Mouse (Mus musculus): Measurements from ENCODE around the gene Pfn3. TPM values are rescaled to one million over a fixed set of nuclear protein-coding genes. Genes with fewer than 3 reads are reported as not detected.
"Not testable (repeated sequence)": the region's sequence is repeated elsewhere in the genome, so short reads cannot be mapped to it uniquely, and the experiment has no call there.

Pfn3 gene
- polyA plus RNA-seq, 1 experiment from 2014 or later, result not detected

DNA sequence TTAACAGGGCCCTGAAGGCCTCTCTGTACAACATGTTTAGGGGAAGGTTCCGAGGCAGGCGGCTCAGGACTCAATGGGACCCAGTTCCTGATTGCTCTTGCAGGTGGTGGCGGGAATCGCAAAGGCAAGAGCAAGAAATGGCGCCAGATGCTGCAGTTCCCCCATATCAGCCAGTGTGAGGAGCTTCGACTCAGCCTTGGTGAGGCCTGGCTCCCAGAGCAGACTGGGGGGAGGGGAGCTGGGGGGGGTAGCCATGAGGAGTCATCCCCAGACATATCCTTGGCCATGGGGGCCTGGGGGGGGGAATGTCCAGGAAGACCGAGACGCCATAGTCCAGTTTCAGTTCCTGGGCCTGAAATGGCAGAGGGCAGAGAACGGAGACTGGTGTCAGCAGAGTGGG, 34.2 kb upstream of the Pfn3 start:
- H3K4me3 ChIP-seq (ENCODE audit: low read length), result no peak overlapping the region
- no peak overlapping the region for H3K27ac ChIP-seq (ENCODE audit: low read length)
- H3K4me2 ChIP-seq (ENCODE audit: low read depth, low read length), result no peak overlapping the region
- H3K9ac ChIP-seq (ENCODE audit: low read depth, low read length), result no peak overlapping the region
- WGBS, result 90% methylated on average over 9 of the region's 9 CpGs
- H3K36me3 ChIP-seq (ENCODE audit: control insufficient read depth, insufficient read depth, low read length), result peaks cover 18% of the 10 kb centered on the region
- H3K27me3 ChIP-seq (replicated peaks; ENCODE audit: control insufficient read depth, insufficient read depth, low read length), result no peaks in the 10 kb centered on the region
- ATAC-seq, result no peak
- H3K4me1 ChIP-seq (ENCODE audit: control insufficient read depth, insufficient read depth, low read length), result peaks cover 22% of the 10 kb centered on the region
- no peaks in the 10 kb centered on the region for H3K9me3 ChIP-seq (ENCODE audit: control insufficient read depth, low read length)

DNA sequence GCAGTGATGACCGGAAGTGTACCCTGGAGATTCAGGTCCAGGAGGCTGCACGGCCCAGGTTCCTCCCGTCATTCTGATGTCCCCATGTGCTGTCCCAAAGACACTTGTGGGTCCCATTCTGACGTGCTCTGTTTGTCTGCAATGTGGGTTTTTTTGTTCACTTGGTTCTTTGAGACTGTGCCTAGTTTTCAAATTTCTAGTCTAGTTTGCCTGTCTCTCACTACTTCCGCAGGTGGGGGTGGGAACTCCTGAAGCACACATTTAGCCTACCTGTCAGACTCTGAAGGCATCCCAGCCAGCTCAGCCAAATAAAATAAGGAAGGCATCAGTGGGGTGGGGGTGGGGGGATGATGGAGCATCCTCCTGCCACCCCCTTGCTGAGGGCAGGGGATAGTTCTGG, 33.1 kb upstream of the Pfn3 start:
- Histone ChIP-seq H3K4me1 (ENCODE audit: control insufficient read depth, insufficient read depth, low read length) (peaks cover 22% of the 10 kb centered on the region), H3K36me3 (ENCODE audit: control insufficient read depth, insufficient read depth, low read length) (peaks cover 16% of the 10 kb centered on the region), H3K4me2 (ENCODE audit: low read depth, low read length) (no peak overlapping the region), H3K4me3 (ENCODE audit: low read length) (no peak overlapping the region), H3K9ac (ENCODE audit: low read depth, low read length) (no peak overlapping the region), H3K9me3 (ENCODE audit: control insufficient read depth, low read length) (no peaks in the 10 kb centered on the region), H3K27me3 (replicated peaks; ENCODE audit: control insufficient read depth, insufficient read depth, low read length) (no peaks in the 10 kb centered on the region), H3K27ac (ENCODE audit: low read length) (no peak overlapping the region)
- no peak for ATAC-seq
- WGBS, result 91% methylated on average over 5 of the region's 5 CpGs

DNA sequence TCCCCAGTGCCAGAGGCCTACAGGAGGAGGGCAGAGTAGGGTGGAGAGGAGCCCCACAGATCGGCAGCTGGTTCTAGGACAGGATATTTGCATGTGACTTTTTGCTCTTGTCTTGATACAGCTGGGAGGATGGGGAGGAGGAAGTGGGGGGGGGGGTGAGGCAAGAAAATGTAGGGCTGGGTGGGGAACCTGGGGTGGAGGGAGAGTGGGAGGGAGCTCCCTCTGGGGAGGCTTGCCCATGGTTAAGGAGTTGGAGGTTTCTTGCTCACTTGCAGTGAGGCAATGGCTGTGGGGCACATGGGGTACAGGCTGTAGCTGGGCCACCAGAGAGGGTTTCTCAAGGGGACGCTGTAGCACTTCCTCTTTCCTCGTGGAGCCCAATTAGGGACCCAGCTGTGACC, 32.5 kb upstream of the Pfn3 start:
- H3K4me1 ChIP-seq (ENCODE audit: control insufficient read depth, insufficient read depth, low read length), result peaks cover 22% of the 10 kb centered on the region
- H3K27me3 ChIP-seq (replicated peaks; ENCODE audit: control insufficient read depth, insufficient read depth, low read length), result no peaks in the 10 kb centered on the region
- no peak overlapping the region for H3K4me3 ChIP-seq (ENCODE audit: low read length)
- no peak for ATAC-seq
- no peak overlapping the region for H3K4me2 ChIP-seq (ENCODE audit: low read depth, low read length)
- peaks cover 14% of the 10 kb centered on the region for H3K36me3 ChIP-seq (ENCODE audit: control insufficient read depth, insufficient read depth, low read length)
- no peak overlapping the region for H3K27ac ChIP-seq (ENCODE audit: low read length)
- 54% methylated on average over 3 of the region's 3 CpGs for WGBS
- no peaks in the 10 kb centered on the region for H3K9me3 ChIP-seq (ENCODE audit: control insufficient read depth, low read length)
- no peak overlapping the region for H3K9ac ChIP-seq (ENCODE audit: low read depth, low read length)

DNA sequence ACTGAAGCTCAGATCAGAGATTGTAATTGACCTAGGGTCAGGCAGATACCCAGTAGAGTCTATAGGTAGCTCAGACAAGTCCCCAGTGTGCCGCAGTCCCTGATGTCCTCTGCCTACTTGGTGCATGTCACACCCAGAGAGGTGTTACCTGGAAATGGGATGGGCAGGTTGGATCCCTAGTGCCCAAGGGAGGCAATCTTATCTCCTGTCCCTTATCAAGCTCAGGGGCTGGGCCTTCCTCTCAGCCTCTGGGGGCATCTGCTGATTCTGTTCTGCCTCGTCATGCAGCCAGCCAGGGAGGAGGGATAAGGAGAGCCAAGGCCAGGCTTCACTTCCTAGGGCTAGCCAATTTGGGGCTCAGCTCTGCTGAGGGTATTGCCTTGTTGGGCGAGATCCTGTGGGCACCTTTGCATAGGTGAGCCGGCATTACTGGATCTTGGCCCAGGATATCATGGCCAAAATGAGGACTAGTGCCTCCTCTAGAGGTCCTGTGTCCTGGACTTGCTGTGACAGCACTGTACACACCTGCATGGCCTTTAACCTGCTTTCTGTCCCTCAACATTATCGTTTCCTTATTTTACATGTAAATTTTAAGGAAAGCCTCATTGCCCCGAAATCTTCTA, 31.6 kb upstream of the Pfn3 start:
- peaks cover 6% of the 10 kb centered on the region for H3K36me3 ChIP-seq (ENCODE audit: control insufficient read depth, insufficient read depth, low read length)
- H3K4me1 ChIP-seq (ENCODE audit: control insufficient read depth, insufficient read depth, low read length), result peaks cover 20% of the 10 kb centered on the region
- H3K4me2 ChIP-seq (ENCODE audit: low read depth, low read length), result peak overlapping the region; percentile 74
- peak; percentile 11 for ATAC-seq
- 72% methylated on average over 6 of the region's 6 CpGs for WGBS
- no peaks in the 10 kb centered on the region for H3K9me3 ChIP-seq (ENCODE audit: control insufficient read depth, low read length)
- peak overlapping the region; percentile 79 for H3K4me3 ChIP-seq (ENCODE audit: low read length)
- no peaks in the 10 kb centered on the region for H3K27me3 ChIP-seq (replicated peaks; ENCODE audit: control insufficient read depth, insufficient read depth, low read length)
- H3K9ac ChIP-seq (ENCODE audit: low read depth, low read length), result 0 out of 2 replicates have a peak overlapping the region, but pooled peaks have one; percentile 14
- peak overlapping the region; percentile 96; the same call in 1 of the 2 replicates for H3K27ac ChIP-seq (ENCODE audit: low read length)

DNA sequence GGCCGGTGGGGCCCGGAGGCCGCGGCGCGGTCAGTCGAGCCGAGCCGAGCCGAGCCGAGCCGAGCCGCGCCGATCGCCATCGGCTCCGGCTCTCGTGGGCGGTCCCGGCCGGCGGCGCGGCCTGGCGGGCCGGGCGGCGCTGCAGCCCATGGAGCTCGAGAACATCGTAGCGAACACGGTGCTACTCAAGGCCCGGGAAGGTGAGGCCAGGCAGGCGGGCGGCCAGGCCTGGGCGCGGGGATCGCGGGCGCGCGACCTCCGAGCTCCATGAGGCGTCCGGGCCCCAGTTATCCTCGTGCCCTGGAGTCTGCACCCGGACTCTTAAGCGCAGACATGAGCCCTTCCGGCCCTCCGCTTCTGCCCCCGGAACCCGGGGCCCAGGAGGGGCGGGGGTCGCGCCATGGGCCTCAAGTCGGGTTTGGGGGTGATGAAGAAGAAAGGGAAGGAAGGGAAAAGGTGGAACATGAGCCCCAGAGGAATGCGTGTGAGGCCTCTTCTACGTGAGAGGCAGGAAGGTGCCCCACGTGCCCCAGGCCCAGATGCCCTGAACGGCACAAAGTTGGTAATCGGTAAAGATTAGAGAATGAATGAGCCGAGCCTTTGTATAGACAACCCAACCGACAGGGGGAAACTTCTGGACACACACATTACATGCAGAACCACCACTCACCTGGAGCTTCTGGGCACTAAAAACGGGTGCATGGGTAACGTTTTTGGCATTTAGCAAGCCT, 30.5 kb upstream of the Pfn3 start:
- WGBS, result under 1% methylated on average over 66 of the region's 66 CpGs
- no peak for ATAC-seq
- Histone ChIP-seq H3K4me3 (ENCODE audit: low read length) (peak overlapping the region; percentile 79), H3K9me3 (ENCODE audit: control insufficient read depth, low read length) (no peaks in the 10 kb centered on the region), H3K27me3 (replicated peaks; ENCODE audit: control insufficient read depth, insufficient read depth, low read length) (no peaks in the 10 kb centered on the region), H3K36me3 (ENCODE audit: control insufficient read depth, insufficient read depth, low read length) (peaks cover 2% of the 10 kb centered on the region), H3K4me2 (ENCODE audit: low read depth, low read length) (peak overlapping the region; percentile 74), H3K27ac (ENCODE audit: low read length) (peak overlapping the region; percentile 96), H3K4me1 (ENCODE audit: control insufficient read depth, insufficient read depth, low read length) (peaks cover 19% of the 10 kb centered on the region), H3K9ac (ENCODE audit: low read depth, low read length) (peak overlapping the region; percentile 94)

DNA sequence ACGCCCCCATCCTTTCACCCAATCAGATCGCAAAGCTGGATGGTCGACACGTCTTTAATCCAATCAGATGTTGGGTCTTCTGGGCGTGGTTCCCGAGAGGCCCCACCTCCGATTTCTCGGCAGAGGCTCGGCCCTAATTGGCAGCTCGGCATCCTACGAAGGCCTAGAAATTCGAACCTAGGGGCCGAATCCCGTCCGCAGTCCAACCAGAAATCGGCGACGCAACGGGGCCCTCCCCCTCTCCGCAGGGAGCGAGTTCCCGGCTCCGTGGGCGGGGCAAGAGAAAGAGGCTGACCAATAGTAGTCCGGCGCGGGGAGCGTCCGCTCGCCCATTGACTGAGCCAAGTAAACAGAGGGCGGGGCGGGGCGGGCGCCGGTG, 29.9 kb upstream of the Pfn3 start, which contains the start of gene Grk6:
Grk6 (plus strand) TSS at position 136 of the 379 bp plus-strand sequence.
- no peaks in the 10 kb centered on the region for H3K9me3 ChIP-seq (ENCODE audit: control insufficient read depth, low read length)
- peak; percentile 96 for ATAC-seq
- peak within 1 kb of the TSS; percentile 79 for H3K4me3 ChIP-seq (ENCODE audit: low read length)
- H3K27me3 ChIP-seq (replicated peaks; ENCODE audit: control insufficient read depth, insufficient read depth, low read length), result no peaks in the 10 kb centered on the region
- peak within 1 kb of the TSS; percentile 74 for H3K4me2 ChIP-seq (ENCODE audit: low read depth, low read length)
- under 1% methylated on average over 35 of the region's 35 CpGs for whole genome bisulfite sequencing
- peak within 1 kb of the TSS; percentile 98 for H3K27ac ChIP-seq (ENCODE audit: low read length)
- no peaks in the 10 kb centered on the region; the same call in 1 of the 2 replicates for H3K36me3 ChIP-seq (ENCODE audit: control insufficient read depth, insufficient read depth, low read length)
- H3K9ac ChIP-seq (ENCODE audit: low read depth, low read length), result peak within 1 kb of the TSS; percentile 94
- peaks cover 19% of the 10 kb centered on the region for H3K4me1 ChIP-seq (ENCODE audit: control insufficient read depth, insufficient read depth, low read length)

DNA sequence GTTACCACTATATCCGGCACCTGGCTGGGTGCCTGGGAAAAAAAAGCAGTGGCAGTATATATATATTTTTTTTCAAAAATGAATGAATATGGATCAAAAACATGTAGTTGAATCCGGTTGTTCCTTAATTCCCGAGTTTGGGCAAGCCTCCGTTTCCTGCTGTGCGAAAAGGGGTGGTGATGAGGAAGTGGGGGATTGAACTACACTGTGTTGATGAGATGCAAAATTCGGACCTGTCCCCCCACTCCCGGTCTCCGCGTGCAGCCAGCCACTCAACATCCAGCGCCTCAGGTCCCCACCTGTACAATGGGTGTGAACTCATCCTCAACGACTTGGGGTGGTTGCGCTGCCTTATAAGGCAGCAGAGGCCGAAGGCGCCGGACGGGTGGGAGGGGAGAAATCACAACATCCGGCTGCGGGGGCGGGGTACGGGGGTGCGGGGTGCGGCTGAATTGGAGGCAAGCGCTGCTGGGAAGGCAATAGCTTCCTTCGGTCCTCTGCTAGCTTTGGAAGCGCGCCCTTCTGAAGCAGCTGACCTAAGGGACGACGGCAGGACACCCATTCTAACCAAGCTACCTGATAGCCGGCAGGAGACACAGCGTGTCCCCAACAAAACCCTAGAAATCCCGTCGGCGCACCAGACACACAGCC, 29.4 kb upstream of the Pfn3 start:
- WGBS, result under 1% methylated on average over 33 of the region's 33 CpGs
- ATAC-seq, result peak; percentile 75

DNA sequence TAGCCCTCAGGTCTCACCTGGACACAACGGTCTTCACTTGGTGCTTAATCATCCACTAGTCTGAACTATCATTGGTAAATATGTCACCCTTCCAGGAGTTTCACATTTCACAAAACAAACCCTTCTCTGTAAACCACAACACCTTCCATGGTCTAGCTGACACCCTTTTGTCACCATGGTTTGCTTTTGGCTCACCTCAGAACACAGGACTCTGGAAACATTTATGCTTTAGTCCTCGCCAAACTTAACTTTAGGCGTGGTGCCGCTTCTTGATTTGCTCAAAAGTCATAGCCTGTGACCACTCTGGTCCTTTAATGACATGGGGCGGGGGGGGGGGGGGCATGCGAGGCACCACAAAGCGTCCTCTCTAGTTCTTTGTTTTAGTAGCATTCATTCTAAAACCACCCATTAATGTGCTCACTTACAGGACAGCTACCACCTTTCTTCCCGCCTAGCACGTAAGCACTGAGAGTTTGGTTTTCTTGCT, 28.8 kb upstream of the Pfn3 start:
- ATAC-seq, result no peak
- peak overlapping the region; percentile 62 for H3K4me2 ChIP-seq (ENCODE audit: low read depth, low read length)

More for the DNA sequence above, 29.4 kb upstream of the Pfn3 start:
- H3K36me3 ChIP-seq (ENCODE audit: control insufficient read depth, insufficient read depth, low read length), result no peaks in the 10 kb centered on the region
- H3K27ac ChIP-seq (ENCODE audit: low read length), result peak overlapping the region; percentile 98
- peaks cover 15% of the 10 kb centered on the region for H3K4me1 ChIP-seq (ENCODE audit: control insufficient read depth, insufficient read depth, low read length)
- peak overlapping the region; percentile 62 for H3K4me2 ChIP-seq (ENCODE audit: low read depth, low read length)
- H3K4me3 ChIP-seq (ENCODE audit: low read length), result peak overlapping the region; percentile 79
- H3K9me3 ChIP-seq (ENCODE audit: control insufficient read depth, low read length), result no peaks in the 10 kb centered on the region
- peak overlapping the region; percentile 69 for H3K9ac ChIP-seq (ENCODE audit: low read depth, low read length)
- H3K27me3 ChIP-seq (replicated peaks; ENCODE audit: control insufficient read depth, insufficient read depth, low read length), result no peaks in the 10 kb centered on the region

DNA sequence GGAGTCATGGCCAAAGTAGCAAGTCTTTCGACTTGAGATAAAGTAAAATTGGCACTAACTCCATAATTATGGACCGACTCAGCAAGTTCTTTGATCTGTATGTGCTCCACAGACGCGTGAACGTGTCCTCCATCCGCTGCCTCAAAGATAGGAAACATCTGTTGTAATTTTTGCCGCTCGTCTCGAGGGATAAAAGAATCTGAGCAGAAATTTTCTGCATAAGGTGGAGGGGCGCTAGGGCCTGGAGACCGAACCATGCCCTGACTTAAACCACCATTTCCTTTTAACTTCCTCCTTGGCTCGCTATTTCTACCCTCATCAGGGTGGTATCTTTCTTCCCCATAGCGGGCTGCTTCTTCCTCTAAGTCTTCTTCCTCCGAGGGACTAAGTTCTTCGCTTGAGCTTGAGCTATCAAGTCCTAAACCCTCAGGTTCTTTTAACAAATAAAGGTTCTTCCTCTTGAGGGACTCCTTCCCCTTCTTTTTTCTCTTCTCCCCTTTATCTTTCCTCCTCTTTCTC, 22.1 kb upstream of the Pfn3 start:
- not testable (repeated sequence) for H3K27ac ChIP-seq (ENCODE audit: low read length); H3K27me3 ChIP-seq (replicated peaks; ENCODE audit: control insufficient read depth, insufficient read depth, low read length); H3K4me2 ChIP-seq (ENCODE audit: low read depth, low read length); H3K36me3 ChIP-seq (ENCODE audit: control insufficient read depth, insufficient read depth, low read length); H3K4me1 ChIP-seq (ENCODE audit: control insufficient read depth, insufficient read depth, low read length); ATAC-seq; H3K4me3 ChIP-seq (ENCODE audit: low read length); H3K9ac ChIP-seq (ENCODE audit: low read depth, low read length); H3K9me3 ChIP-seq (ENCODE audit: control insufficient read depth, low read length)
- 81% methylated on average over 14 of the region's 15 CpGs for WGBS

More for the DNA sequence above, 28.8 kb upstream of the Pfn3 start:
- no peaks in the 10 kb centered on the region for H3K36me3 ChIP-seq (ENCODE audit: control insufficient read depth, insufficient read depth, low read length)
- H3K9me3 ChIP-seq (ENCODE audit: control insufficient read depth, low read length), result no peaks in the 10 kb centered on the region
- H3K27ac ChIP-seq (ENCODE audit: low read length), result peak overlapping the region; percentile 98
- peak overlapping the region; percentile 79 for H3K4me3 ChIP-seq (ENCODE audit: low read length)
- H3K4me1 ChIP-seq (ENCODE audit: control insufficient read depth, insufficient read depth, low read length), result peaks cover 15% of the 10 kb centered on the region
- no peaks in the 10 kb centered on the region for H3K27me3 ChIP-seq (replicated peaks; ENCODE audit: control insufficient read depth, insufficient read depth, low read length)
- peak overlapping the region; percentile 69 for H3K9ac ChIP-seq (ENCODE audit: low read depth, low read length)
- WGBS, result 34% methylated on average over 9 of the region's 9 CpGs
